Mouse (Mus musculus): ENCODE data around the gene Pramel6. TPM values are rescaled to one million over a fixed set of nuclear protein-coding genes. Genes with fewer than 3 reads are reported as not detected.

The Pramel6 gene
- polyA plus RNA-seq, 1 experiment = not detected

DNA sequence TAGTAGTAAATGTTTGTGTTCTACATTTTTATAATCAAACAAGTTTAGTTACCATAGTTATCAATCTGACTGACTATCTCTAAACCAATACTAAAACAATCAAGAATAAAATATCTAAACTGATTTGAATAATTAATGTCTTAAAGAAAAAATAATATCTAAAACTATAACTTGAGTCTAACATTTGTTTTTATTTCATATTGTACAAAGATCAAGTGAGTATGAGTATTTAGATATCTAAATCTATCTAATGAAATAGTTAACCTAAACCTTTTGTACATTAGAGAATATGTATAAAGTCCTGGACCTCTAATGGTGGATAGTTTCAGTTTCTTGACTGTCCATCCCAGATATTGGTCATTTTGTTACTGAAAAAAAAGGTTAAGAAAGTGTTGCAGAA, 25.1 kb downstream of the Pramel6 start, which contains the start of gene Olfr153:
Gene Olfr153, plus strand, starts transcription at position 301 of the 400 bp plus-strand sequence.
- TF ChIP-seq POLR2A (IDR thresholded peaks at IDR 0.05; ENCODE audit: insufficient read depth, low read depth, low read length) (no peak), CTCF (IDR thresholded peaks at IDR 0.05; ENCODE audit: insufficient read depth, low read depth, low read length) (no peak)
- H3K27ac ChIP-seq (ENCODE audit: insufficient read depth, low read depth, low read length) = no peak within 1 kb of the TSS
- H3K4me1 ChIP-seq (ENCODE audit: control insufficient read depth, insufficient read depth, low read length) = no peaks in the 10 kb centered on the region
- no peak within 1 kb of the TSS for H3K4me3 ChIP-seq (ENCODE audit: insufficient read depth, low read depth, low read length)

- 55% methylated on average over 2 of the region's 2 CpGs for WGBS
- TF ChIP-seq POLR2A (IDR thresholded peaks at IDR 0.05; ENCODE audit: insufficient read depth, low read depth, low read length) (no peak), CTCF (IDR thresholded peaks at IDR 0.05; ENCODE audit: insufficient read depth, low read depth, low read length) (no peak)
- no peak overlapping the region for H3K27ac ChIP-seq (ENCODE audit: insufficient read depth, low read depth, low read length)
- no peaks in the 10 kb centered on the region for H3K4me1 ChIP-seq (ENCODE audit: control insufficient read depth, insufficient read depth, low read length)
- H3K4me3 ChIP-seq (ENCODE audit: insufficient read depth, low read depth, low read length) = no peak overlapping the region
Measured at GRCm38 (mm10) chr2:87534826-87535225, 28.5 kb downstream of the Pramel6 start.

DNA sequence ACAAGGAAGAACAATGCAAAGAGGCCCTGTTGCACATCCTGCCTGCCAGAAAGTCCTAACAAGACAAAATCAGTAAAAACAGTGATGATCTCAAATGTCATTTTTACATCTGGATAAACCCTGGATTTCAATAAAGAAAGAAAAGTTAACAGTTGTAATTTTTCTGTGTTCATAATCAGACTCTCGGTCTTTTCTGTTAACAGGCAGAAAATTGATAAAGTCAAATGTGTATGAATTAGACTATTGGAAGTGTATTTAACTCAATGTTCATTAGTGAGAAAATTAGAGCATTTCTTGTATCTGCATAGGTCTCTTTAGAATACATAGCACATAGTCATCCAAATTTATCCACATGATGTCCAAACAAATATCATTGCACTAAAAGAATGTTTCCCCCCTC, 39.1 kb downstream of the Pramel6 start, which contains the start of gene Olfr1128:
Gene Olfr1128, minus strand, starts transcription at position 101 of the 400 bp plus-strand sequence.
- Histone ChIP-seq H3K27ac (ENCODE audit: insufficient read depth, low read depth, low read length) (no peak within 1 kb of the TSS), H3K4me1 (ENCODE audit: control insufficient read depth, insufficient read depth, low read length) (no peaks in the 10 kb centered on the region), H3K4me3 (ENCODE audit: insufficient read depth, low read depth, low read length) (no peak within 1 kb of the TSS)
- WGBS = 87% methylated on average over 1 of the region's 1 CpGs
- TF ChIP-seq CTCF (IDR thresholded peaks at IDR 0.05; ENCODE audit: insufficient read depth, low read depth, low read length) (no peak), POLR2A (IDR thresholded peaks at IDR 0.05; ENCODE audit: insufficient read depth, low read depth, low read length) (no peak)

Other genes with a start within 250 kb of the Pramel6 start
- not detected in 2 replicates for gene Olfr1116, start 239.0 kb upstream of the Pramel6 start, polyA plus RNA-seq (2012; ENCODE audit: insufficient read depth, insufficient read length, low replicate concordance, missing spikeins)
- gene Olfr1118, start 199.0 kb upstream of the Pramel6 start, polyA plus RNA-seq (2012; ENCODE audit: insufficient read depth, insufficient read length, low replicate concordance, missing spikeins) = not detected in 2 replicates
- not detected in 2 replicates for gene Olfr1120, start 151.8 kb upstream of the Pramel6 start, polyA plus RNA-seq (2012; ENCODE audit: insufficient read depth, insufficient read length, low replicate concordance, missing spikeins)
- not detected in 2 replicates for gene Olfr1121, start 136.7 kb upstream of the Pramel6 start, polyA plus RNA-seq (2012; ENCODE audit: insufficient read depth, insufficient read length, low replicate concordance, missing spikeins)
- not detected in 2 replicates for gene Olfr1122, start 120.7 kb upstream of the Pramel6 start, polyA plus RNA-seq (2012; ENCODE audit: insufficient read depth, insufficient read length, low replicate concordance, missing spikeins)
- not detected in 2 replicates for gene Olfr1123, start 89.9 kb upstream of the Pramel6 start, polyA plus RNA-seq (2012; ENCODE audit: insufficient read depth, insufficient read length, low replicate concordance, missing spikeins)
- not detected in 2 replicates for gene Olfr1124, start 76.3 kb upstream of the Pramel6 start, polyA plus RNA-seq (2012; ENCODE audit: insufficient read depth, insufficient read length, low replicate concordance, missing spikeins)
- not detected in 2 replicates for gene Olfr1126, start 52.6 kb upstream of the Pramel6 start, polyA plus RNA-seq (2012; ENCODE audit: insufficient read depth, insufficient read length, low replicate concordance, missing spikeins)
- not detected in 2 replicates for gene Pramel7, start 9.5 kb upstream of the Pramel6 start, polyA plus RNA-seq (2012; ENCODE audit: insufficient read depth, insufficient read length, low replicate concordance, missing spikeins)
- not detected in 2 replicates for gene Olfr153, start 25.2 kb downstream of the Pramel6 start, polyA plus RNA-seq (2012; ENCODE audit: insufficient read depth, insufficient read length, low replicate concordance, missing spikeins)
- not detected in 2 replicates for gene Olfr1128, start 39.0 kb downstream of the Pramel6 start, polyA plus RNA-seq (2012; ENCODE audit: insufficient read depth, insufficient read length, low replicate concordance, missing spikeins)
- gene Olfr1129, start 67.3 kb downstream of the Pramel6 start, polyA plus RNA-seq (2012; ENCODE audit: insufficient read depth, insufficient read length, low replicate concordance, missing spikeins) = not detected in 2 replicates
- not detected in 2 replicates for gene Olfr1130, start 99.6 kb downstream of the Pramel6 start, polyA plus RNA-seq (2012; ENCODE audit: insufficient read depth, insufficient read length, low replicate concordance, missing spikeins)
- not detected in 2 replicates for gene Olfr1131, start 120.5 kb downstream of the Pramel6 start, polyA plus RNA-seq (2012; ENCODE audit: insufficient read depth, insufficient read length, low replicate concordance, missing spikeins)
- not detected in 2 replicates for gene Olfr1132, start 131.0 kb downstream of the Pramel6 start, polyA plus RNA-seq (2012; ENCODE audit: insufficient read depth, insufficient read length, low replicate concordance, missing spikeins)
- gene Olfr1133, start 140.8 kb downstream of the Pramel6 start, polyA plus RNA-seq (2012; ENCODE audit: insufficient read depth, insufficient read length, low replicate concordance, missing spikeins) = not detected in 2 replicates
- not detected in 2 replicates for gene Olfr1134, start 151.9 kb downstream of the Pramel6 start, polyA plus RNA-seq (2012; ENCODE audit: insufficient read depth, insufficient read length, low replicate concordance, missing spikeins)
- not detected in 2 replicates for gene Olfr1135, start 167.1 kb downstream of the Pramel6 start, polyA plus RNA-seq (2012; ENCODE audit: insufficient read depth, insufficient read length, low replicate concordance, missing spikeins)
- gene Olfr1136, start 187.4 kb downstream of the Pramel6 start, polyA plus RNA-seq (2012; ENCODE audit: insufficient read depth, insufficient read length, low replicate concordance, missing spikeins) = not detected in 2 replicates
- not detected in 2 replicates for gene Olfr1137, start 206.6 kb downstream of the Pramel6 start, polyA plus RNA-seq (2012; ENCODE audit: insufficient read depth, insufficient read length, low replicate concordance, missing spikeins)
- not detected in 2 replicates for gene Olfr1138, start 233.4 kb downstream of the Pramel6 start, polyA plus RNA-seq (2012; ENCODE audit: insufficient read depth, insufficient read length, low replicate concordance, missing spikeins)
- gene Olfr1140, start 237.2 kb downstream of the Pramel6 start, polyA plus RNA-seq (2012; ENCODE audit: insufficient read depth, insufficient read length, low replicate concordance, missing spikeins) = not detected in 2 replicates
- gene Olfr1141, start 247.4 kb downstream of the Pramel6 start, polyA plus RNA-seq (2012; ENCODE audit: insufficient read depth, insufficient read length, low replicate concordance, missing spikeins) = not detected in 2 replicates